Mouse (Mus musculus) G1E-ER4 (cell line): ENCODE measurements around the gene Cbx1. TPM values are rescaled to one million over a fixed set of nuclear protein-coding genes. Genes with fewer than 3 reads are reported as not detected.

Experiments
- GATA1 ChIP-seq: IDR thresholded peaks from one replicate; pipeline ENCODE4 v1.8.0; 2012; ENCODE audit warnings: low read length, inconsistent platforms
- polyA plus RNA-seq: library from polyadenylated mRNA; stranded (reverse); fragments of >175 nt; gene quantifications from 2 replicates; pipeline ENCODE4 v1.2.3, GENCODE M21; 2012

Gene Cbx1
- polyA plus RNA-seq, 1 experiment, result 76.2 TPM

DNA sequence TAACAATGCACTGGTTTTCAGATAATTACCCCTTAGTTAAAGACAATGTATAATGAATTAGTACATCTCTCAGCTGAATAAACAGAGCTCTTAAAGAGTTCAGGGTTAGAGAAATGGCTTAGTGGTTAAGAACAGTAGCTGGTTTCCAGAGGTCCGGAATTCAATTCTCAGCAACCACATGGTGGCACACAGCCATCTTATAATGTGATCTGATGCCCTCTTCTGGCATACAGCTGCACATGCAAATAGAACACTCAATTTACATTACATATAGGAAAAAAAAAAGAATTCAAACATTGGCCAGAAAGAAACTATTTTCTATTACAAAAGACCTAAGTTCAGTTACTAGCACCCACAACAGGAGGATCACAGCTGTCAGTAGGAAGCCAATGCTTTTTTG, 7.7 kb downstream of the Cbx1 start:
- TF ChIP-seq GATA1, result no peak

DNA sequence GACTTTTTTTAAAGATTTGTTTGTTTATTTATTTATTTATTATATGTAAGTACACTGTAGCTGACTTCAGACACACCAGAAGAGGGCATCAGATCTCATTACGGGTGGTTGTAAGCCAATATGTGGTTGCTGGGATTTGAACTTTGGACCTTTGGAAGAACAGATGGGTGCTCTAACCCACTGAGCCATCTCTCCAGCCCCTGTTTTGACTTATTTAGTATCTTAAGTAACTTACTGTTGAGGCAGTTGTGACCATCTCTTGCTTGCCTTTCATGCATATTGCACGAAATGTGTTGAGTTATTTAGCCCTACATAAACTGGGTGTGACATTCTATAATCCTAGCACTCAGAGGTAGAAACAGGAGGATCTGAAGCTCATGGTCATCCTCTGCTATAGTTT, 10.6 kb downstream of the Cbx1 start:
- no peak for TF ChIP-seq GATA1

DNA sequence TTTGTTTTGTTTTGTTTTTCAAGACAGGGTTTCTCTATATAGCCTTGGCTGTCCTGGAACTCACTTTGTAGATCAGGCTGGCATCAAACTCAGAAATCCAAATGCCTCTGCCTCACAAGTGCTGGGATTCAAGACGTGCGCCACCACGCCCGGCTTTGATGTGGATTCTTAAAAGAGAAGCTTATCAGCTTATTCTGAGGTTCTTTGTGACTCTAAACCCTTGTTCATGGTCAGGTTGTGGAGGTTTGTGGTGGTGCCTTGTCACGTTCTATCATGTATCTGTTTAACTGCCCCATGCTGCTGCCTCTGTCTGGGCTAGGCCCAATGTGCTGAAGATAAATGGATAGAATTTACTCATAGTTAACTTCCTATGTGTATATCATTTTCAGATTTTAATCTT, 16.7 kb downstream of the Cbx1 start:
- TF ChIP-seq GATA1, result no peak

DNA sequence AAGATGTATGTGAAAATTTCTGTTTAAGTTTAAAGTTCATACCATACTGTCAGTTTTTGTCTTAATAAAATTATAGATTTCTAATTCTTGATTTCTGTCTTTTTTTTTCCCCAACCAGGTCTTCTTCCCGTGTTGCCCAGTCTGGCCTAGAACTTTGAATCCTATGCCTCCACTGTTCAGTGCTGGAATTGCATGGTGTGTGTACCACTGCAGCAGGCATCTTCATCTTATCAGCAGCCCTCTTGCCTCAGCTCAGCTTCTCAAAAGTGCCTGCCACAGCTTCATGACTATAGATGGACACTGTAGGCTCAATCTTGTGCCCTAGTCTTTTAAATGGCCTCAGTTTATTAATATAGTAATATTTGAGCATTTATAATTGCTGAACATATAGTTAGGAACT, 19.1 kb downstream of the Cbx1 start:
- no peak for TF ChIP-seq GATA1

DNA sequence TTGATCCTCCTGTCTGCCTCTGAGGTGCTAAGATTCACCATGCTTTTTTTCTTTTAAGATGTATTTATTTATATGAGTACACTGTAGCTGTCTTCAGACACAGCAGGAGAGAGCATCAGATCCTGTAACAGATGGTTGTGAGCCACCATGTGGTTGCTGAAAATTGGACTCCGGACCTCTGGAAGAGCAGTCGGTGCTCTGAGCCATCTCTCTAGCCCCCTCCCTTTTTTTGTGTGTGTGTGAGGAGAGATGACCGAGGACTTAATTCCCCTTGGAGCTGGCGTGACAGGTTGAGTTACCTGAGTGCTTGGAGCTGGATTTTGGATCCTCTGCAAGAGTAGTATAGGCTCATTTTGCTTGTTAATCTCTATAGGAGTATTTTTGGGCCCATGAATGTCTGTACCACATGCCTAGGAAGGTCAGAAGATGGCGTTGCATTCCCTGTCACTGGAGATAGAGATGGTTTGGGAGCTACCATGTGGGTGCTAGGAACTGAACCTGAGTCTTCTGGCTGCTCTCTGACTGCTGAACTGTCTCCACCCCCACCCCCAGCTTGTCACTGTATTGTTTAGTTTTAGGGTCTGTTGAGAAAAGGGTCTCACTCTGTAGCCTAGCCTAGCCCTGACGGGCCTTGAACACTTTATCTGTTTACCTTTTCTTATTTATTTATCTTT, 20.8 kb downstream of the Cbx1 start:
- no peak for TF ChIP-seq GATA1

DNA sequence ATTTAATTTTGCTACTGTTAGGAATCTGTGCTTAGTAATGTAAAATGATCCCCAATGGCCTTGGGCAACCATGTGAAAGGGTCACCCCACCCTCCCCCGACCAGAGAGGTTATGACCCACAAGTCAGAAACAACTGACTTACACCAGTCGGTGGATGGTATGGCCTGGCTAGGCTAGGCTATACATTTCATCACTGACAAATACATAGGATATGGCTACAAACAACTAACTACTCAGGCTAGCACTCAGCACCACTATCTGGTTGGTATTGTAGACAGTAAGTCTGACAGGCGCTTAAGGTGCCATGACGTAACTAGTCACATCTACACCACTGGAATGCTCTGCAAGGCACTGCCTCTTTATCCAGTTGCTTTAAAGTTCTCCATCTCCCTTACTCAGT, 24.5 kb downstream of the Cbx1 start:
- no peak for TF ChIP-seq GATA1

DNA sequence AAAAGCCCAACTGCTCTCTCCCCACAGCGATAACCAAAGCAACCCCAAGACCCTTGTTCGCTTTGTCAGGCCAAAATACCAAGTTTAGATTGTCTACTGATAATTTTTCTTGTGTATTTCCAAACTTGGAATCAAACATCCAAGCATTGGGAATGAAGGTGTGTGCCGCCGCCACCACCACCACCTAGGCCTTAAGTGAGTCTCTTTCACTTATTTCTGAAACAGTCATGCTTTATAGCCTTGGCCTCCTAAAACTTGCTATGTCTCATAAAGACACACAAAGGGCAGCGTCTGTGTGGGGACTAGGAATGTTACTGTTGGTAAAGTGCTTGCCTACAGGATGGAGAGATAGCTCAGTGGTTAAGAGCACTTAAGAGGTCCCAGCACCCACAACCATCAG, 25.0 kb downstream of the Cbx1 start:
- no peak for TF ChIP-seq GATA1

DNA sequence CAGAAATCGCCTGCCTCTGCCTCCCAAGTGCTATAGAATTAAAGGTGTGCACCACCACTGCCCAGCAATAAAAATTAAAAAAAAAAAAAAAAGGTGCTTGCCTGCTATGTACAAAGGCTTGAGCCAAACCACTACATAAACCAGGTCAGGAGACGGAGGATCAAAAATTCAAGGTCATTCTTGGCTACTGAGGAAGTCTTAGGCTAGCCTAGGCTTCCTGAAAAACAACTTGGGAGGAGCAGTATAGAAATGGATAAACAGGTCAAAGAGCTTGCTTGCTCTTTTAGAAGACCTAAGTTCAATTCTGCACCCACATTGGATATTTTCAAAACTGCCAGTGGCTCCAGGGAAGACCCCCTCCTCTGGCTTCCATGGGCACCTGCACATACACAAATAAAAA, 25.5 kb downstream of the Cbx1 start:
- TF ChIP-seq GATA1, result no peak

DNA sequence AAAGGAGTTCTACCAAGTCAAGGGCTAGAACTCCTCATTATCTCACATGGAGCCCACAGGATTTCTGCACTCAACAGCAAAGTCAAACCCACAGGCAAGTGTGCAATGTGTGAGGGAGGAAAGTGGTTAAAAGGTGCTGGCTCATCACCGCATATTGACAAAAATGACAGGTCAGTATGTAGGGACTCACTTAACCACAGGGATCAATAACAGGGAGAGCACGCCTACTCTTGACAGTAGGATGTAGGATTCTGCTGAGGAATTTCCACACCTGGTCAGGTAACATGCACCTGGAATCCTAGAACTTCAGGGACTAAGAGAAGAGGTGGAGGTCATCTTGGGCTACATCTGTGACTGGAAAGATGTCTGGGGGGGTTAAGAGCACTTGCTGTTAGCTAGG, 27.0 kb downstream of the Cbx1 start:
- no peak for TF ChIP-seq GATA1

DNA sequence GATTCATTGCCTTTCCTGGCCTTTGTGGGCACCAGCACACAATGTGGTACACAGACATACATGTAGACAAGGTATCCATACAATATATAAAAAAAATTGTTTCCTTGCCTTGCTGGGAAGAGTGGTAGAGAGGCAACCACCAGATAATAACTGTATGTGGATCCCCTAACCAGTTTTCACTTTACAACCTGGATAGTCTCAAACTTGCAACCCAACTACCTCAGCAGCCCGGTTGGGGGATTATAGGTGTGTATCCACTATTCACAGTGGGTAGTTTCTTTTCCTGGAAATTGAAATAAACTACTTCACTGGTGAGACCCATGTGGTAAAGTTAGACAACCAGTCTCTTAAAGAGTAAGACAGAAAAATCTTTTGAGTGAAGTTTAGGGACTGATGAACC, 27.6 kb downstream of the Cbx1 start:
- no peak for TF ChIP-seq GATA1

DNA sequence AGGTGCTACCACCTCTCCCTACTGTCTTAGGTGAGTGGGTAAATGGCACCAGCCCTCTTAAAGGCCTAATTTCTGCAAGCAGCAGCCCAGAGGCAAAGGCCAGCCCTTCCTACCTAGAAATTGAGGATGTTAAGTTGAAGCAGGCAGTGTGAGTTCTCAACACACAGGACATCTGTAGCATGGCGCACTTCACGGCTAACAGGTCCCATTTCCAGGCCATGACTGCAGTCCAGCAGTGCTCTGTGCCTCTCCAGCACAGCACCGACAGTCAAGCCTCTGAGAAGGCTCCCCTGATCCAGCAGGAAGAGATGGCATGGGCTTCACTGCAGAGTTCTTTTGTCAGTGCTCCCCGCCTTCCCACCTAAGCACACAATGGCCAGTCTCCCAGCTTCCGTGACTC, 28.1 kb downstream of the Cbx1 start:
- no peak for TF ChIP-seq GATA1

DNA sequence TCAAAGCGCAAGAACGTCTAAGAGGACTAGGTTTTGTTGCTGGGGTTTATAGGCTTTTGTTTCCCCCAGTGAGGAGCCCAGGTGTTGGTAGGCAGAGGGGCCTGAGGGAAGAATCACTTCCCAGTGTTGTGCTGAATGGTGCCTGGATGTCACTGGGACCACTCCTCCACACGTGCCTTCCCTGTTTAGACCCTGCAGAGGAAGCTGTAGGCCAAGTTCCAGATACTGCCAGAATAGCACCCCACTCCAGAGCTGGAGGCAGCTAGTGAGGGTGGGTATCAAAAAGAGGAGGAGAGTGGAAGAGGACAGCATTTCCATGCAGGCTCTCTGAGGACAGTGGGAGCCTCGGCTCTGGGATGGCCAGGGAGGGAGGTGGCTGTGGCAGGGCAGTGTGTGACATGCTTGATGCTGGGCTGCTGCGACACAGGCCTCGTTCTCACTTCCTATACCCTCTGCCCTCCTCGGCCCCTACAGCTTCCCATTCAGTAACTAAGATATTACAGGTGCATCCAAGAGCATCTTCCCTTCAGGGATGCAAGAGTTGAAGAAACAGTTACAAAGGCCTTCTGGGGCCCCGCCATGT, 29.3 kb downstream of the Cbx1 start:
- TF ChIP-seq GATA1, result no peak

DNA sequence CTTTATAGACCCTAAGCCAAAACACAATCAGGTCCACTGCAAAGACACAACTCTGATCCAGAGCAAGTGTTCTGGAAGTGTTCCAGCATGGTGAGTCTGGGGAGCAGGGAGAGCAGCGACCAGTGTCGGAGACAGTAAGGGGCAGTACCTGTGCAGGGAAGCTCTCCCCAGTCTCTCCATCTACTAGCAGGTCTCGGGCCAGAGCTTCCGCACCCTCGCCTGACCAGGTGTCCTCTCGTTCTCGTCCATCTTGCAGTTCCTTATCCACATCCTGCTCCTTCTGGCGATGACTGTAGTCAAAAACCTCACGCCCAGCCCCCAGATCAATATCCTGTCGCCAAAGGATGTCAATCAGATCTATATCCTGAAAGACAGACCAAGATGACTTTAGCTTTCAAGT, 33.0 kb downstream of the Cbx1 start:
- no peak for TF ChIP-seq GATA1

DNA sequence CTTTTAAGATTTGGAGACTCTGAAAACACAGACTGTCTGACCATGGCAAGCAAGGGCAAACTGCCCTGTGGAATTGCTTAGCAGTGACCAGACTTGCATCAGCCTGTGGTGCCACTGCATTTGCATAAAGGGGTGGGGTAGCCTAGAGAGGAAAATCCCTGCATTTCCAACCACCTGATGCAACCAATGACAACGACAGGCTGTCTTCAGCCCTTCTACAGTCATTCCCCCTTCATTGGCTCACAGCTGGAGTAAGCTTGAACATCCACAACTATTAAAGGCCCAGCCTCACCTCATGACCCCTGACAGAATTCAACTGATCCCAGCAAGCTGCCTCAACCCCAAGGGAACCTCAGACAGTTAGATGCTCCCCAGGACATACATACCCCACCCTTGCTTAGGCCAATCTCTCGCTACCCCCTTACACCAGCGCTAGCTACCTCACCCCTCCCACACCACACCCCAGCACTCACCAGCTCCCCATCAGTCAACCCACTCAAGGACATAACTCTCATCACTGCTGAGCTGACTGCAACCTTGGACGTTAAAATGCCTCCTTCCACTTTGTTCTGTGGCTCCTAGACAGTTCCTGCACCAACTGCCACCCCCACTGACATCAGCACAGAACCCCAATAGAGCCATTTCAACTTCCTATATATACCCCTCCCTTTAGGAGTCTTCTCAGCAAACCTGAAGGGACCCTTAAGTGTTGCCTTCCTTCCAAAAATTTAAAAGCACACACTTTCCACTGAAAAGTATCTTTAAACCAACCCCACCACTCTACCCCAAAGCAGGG, 33.9 kb downstream of the Cbx1 start:
- no peak for TF ChIP-seq GATA1

DNA sequence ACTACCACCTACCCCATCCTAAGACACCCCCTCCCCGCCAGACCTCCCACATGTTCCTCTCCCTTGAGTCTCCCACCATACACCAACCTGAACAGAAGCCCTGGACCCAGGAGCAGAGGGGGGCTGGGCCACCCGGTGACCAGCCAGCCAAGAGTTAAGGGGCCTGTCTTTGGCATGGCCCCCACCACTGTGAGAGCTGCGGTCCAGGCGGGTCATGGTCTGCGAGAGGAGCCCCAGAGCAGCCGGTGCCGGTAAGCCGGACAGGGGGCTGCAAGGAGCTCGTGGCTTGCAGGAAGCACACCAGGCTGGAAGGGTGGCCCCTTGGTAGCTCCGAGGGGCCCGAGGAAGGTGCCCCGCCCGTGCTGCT, 34.5 kb downstream of the Cbx1 start:
- no peak for TF ChIP-seq GATA1

DNA sequence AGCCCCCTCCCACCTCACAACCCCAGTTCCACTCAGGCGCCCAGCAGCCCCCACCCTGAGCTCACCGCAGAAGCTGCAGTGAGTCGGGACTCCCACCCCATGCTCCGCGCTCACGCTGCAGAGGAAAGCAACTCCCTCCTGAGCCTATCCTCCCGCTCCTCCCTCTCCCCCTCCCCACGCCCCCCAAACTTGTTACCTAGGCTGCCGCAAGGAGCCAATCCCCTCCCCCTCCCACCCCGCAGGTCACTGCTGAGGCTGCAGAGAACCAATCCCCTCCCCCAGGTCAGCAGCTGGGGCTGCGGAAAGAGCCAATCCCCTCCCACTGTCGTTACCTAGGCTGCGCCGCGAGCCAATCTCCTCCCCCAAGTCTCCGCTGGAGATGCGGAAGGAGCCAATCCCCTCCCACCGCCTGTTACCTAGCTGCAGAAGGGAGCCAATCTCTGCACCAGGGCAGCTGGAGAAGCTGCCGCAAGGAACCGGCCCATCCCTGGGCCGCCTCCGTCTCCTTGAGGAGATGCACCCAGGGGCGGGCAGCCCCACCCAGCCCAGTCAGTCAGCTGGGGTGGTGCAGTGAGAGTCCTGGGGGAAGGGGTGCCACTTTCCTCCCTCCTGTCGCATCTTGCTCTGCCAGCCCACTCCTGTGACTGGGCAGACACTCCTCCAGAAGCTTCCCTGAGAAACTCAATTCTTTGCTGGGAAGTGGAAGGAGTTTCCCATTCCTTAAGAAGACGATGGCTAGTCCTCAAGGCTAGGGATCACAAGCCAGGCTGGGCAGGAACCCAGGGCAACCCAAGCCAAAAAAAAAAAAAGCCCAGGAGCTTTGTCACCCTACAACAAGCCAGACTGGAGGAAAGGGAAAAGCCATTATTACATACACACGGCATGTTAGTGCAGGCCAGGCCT, 35.2 kb downstream of the Cbx1 start:
- no peak for TF ChIP-seq GATA1
